Mouse (Mus musculus) MEL (cell line): Measurements from ENCODE around the gene 3110082I17Rik.

ENCODE experiments used
- CTCF ChIP-seq, 3 experiments: IDR thresholded peaks in 2 of 3; conservative IDR thresholded peaks in 1 of 3; 2 replicates each; pipeline ENCODE4 v1.5.1; 2011 to 2012; ENCODE audit warnings: low read length in 3 of 3, low read depth in 2 of 3, mild to moderate bottlenecking in 2 of 3, improper control_type of control experiment in 1 of 3, inconsistent platforms in 1 of 3, mixed read lengths in 1 of 3, moderate library complexity in 1 of 3; ENCODE audit not compliant: control insufficient read depth in 1 of 3, insufficient read depth in 1 of 3, poor library complexity in 1 of 3, severe bottlenecking in 1 of 3
- EP300 ChIP-seq, 2 experiments: IDR thresholded peaks; 2 replicates each; pipeline ENCODE4 v1.6.1; 2011; ENCODE audit warnings: improper control_type of control experiment in 2 of 2, low read length in 2 of 2, low read depth in 1 of 2, mild to moderate bottlenecking in 1 of 2
- GATA1 ChIP-seq: IDR thresholded peaks from 2 replicates; pipeline ENCODE4 v1.6.1; 2011; ENCODE audit warnings: low read depth, low read length, improper control_type of control experiment
- POLR2A ChIP-seq, 2 experiments: IDR thresholded peaks; 2 replicates each; pipeline ENCODE4 v1.6.1; 2011 to 2012; ENCODE audit warnings: low read length in 2 of 2, mild to moderate bottlenecking in 2 of 2, control low read depth in 1 of 2, improper control_type of control experiment in 1 of 2, low read depth in 1 of 2, moderate library complexity in 1 of 2; ENCODE audit not compliant: control insufficient read depth in 1 of 2, insufficient read depth in 1 of 2, poor library complexity in 1 of 2
- TBP ChIP-seq: IDR thresholded peaks from 2 replicates; pipeline ENCODE4 v1.8.0; 2011; ENCODE audit warnings: low read depth, low read length, improper control_type of control experiment

DNA sequence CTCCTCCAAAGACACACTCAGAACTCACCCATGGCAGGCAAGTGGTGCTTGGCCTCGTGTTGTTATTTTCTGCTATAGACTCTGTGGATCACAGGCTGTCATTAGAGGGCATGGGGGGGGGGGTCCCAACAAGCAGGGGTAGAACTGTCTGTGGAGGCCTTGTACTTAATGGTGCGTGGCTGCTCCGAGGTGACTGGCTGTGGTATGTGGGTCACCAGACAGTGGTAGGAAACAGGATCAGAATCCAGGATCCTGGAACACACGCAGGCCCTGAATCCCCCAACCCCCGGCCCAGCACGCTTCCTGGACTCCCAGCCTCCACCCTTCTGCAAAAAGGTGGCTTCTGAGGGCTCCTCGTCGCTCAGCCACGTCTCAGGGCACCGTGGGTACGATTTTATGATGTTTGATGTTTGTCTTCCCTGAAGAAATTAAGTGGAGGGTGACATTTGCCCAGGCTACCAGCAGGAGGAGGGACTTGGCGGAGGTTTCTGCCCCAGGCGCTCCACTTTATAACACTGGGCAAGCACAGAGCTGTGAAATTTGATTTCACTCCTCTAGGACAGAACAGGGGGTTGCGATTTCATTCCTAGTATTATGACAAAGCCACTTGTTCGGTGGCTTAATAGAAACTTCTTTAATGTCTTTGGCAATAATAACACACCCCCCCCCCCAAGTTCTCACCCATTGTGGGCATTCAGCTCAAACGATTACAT, 126.9 kb downstream of the 3110082I17Rik start:
- TF ChIP-seq TBP (no peak), POLR2A (IDR thresholded peaks at IDR 0.05; ENCODE audit: control insufficient read depth in 1 of 2, insufficient read depth in 1 of 2, low read depth in 1 of 2, low read length in 2 of 2, poor library complexity in 1 of 2) (no peak), CTCF (IDR thresholded peaks at IDR 0.05 in 2 of 3, conservative IDR thresholded peaks at IDR 0.05 in 1 of 3; ENCODE audit: control insufficient read depth in 1 of 3, insufficient read depth in 1 of 3, low read depth in 2 of 3, low read length in 3 of 3, poor library complexity in 1 of 3, severe bottlenecking in 1 of 3) (no peak), EP300 (IDR thresholded peaks at IDR 0.05; ENCODE audit: low read depth in 1 of 2, low read length in 2 of 2) (no peak), GATA1 (no peak)
